In the genomic region with DNA sequence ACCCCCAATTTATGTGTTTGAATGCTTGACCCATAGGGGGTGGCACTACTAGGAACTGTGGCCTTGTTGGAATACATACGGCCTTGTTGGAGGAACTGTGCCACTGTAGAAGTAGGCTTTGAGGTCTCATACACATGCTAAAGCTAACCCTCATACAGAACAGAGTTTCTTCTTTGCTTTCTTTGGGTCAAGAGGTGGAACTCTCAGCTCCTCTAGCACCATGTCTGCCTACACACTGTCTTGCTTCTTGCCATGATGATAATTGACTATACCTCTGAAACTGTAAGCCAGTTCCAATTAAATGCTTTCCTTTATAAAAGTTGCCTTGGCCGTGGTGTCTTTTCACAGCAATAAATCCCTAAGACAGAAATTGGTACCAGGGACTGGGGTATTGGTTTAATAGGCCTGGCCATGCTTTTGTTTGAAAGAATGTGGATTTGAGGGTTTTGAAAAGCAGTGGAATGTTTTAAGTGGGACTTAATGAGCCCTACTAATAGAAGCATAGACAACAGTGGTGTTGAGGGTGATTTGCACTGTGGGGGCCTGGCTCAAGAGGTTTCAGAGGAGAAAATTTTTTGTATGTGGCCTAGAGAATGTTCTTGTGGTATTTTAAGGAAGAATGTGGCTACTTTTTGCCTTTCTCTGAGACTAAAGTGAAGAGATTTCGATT, we compare ENCODE assay signal across 22 mouse cellular contexts.
A peak's percentile ranks its signal among the peaks of the same experiment; 100 is the strongest.
DNase-seq lines count a peak whose midpoint lies in the region; ATAC-seq and TF ChIP-seq lines count a peak whose summit lies in the region.
"Had no signal": no experiment of that assay in that cellular context is flagged by ENCODE, and none has a peak within 500 bp of the region (broad histone marks: within the 10 kb centered on the region; RNA-seq: fewer than 3 reads in every experiment).

No protein-coding gene starts in this region.

- no peak overlapping the region for H3K9ac ChIP-seq in embryonic facial prominence, embryonic 11.5 days (replicated peaks; ENCODE audit: low read length)
- no peak overlapping the region for H3K9ac ChIP-seq in midbrain, embryonic 12.5 days (replicated peaks)
- no peak overlapping the region for H3K9ac ChIP-seq in midbrain, embryonic 16.5 days (ENCODE audit: low read depth, low read length)
- H3K9ac ChIP-seq in forebrain, embryonic 12.5 days: no peak overlapping the region
- H3K9ac ChIP-seq in stomach, postnatal 0 days (ENCODE audit: low read length): no peak overlapping the region
- H3K9ac ChIP-seq: embryonic facial prominence, embryonic 15.5 days; neural tube, embryonic 13.5 days had no signal

- H3K36me3 ChIP-seq in embryonic facial prominence, embryonic 11.5 days (replicated peaks; ENCODE audit: control insufficient read depth, insufficient read depth, low read depth, low read length): no peaks in the 10 kb centered on the region
- H3K36me3 ChIP-seq in embryonic facial prominence, embryonic 10.5 days (replicated peaks): no peaks in the 10 kb centered on the region
- no peaks in the 10 kb centered on the region for H3K36me3 ChIP-seq in midbrain, embryonic 12.5 days
- no peaks in the 10 kb centered on the region for H3K36me3 ChIP-seq in midbrain, embryonic 16.5 days (ENCODE audit: control insufficient read depth, insufficient read depth, low read length)
- H3K36me3 ChIP-seq in forebrain, embryonic 12.5 days (replicated peaks): no peaks in the 10 kb centered on the region
- no peaks in the 10 kb centered on the region for H3K36me3 ChIP-seq in stomach, postnatal 0 days (ENCODE audit: control insufficient read depth, insufficient read depth, low read length)
- H3K36me3 ChIP-seq: embryonic facial prominence, embryonic 15.5 days; neural tube, embryonic 13.5 days had no signal

- no peak for TF ChIP-seq CTCF in stomach, postnatal 0 days (IDR thresholded peaks at IDR 0.05; ENCODE audit: low read depth)

- no peak for TF ChIP-seq EP300 in stomach, postnatal 0 days (optimal IDR thresholded peaks at IDR 0.05)

- H3K4me2 ChIP-seq in embryonic facial prominence, embryonic 11.5 days (ENCODE audit: low read depth, low read length): no peak overlapping the region
- H3K4me2 ChIP-seq in midbrain, embryonic 12.5 days (replicated peaks): no peak overlapping the region
- H3K4me2 ChIP-seq in midbrain, embryonic 16.5 days (ENCODE audit: low read length): no peak overlapping the region
- H3K4me2 ChIP-seq in forebrain, embryonic 12.5 days: no peak overlapping the region
- no peak overlapping the region for H3K4me2 ChIP-seq in stomach, postnatal 0 days (replicated peaks; ENCODE audit: low read depth)
- H3K4me2 ChIP-seq: embryonic facial prominence, embryonic 15.5 days; heart, embryonic 11.5 days; liver, embryonic 11.5 days; neural tube, embryonic 13.5 days had no signal

- no peak for ATAC-seq in embryonic facial prominence, embryonic 11.5 days (replicated peaks; ENCODE audit: insufficient number of reproducible peaks, low FRiP score, low TSS enrichment, low read depth)
- ATAC-seq in midbrain, embryonic 12.5 days (ENCODE audit: low FRiP score, low read depth): 0 out of 2 replicates have a peak, but pooled peaks have one; percentile 19
- ATAC-seq in midbrain, embryonic 16.5 days: no peak
- ATAC-seq in forebrain, embryonic 12.5 days (ENCODE audit: low FRiP score): peak; percentile 79; the same call in 1 of the 2 replicates
- ATAC-seq in stomach, postnatal 0 days (ENCODE audit: low FRiP score, low TSS enrichment): no peak
- ATAC-seq: CD4-positive, CD25-positive, alpha-beta regulatory T cell, adult 4 months; inflammation-experienced regulatory T-cells, adult 6 months had no signal

- H3K9me3 ChIP-seq in embryonic facial prominence, embryonic 11.5 days (replicated peaks; ENCODE audit: control insufficient read depth, low read length): no peaks in the 10 kb centered on the region
- H3K9me3 ChIP-seq in embryonic facial prominence, embryonic 10.5 days: peaks cover 8% of the 10 kb centered on the region; the same call in 1 of the 2 replicates
- H3K9me3 ChIP-seq in midbrain, embryonic 12.5 days: 0 out of 2 replicates have a peak, but pooled peaks cover 8% of the 10 kb centered on the region
- no peaks in the 10 kb centered on the region for H3K9me3 ChIP-seq in midbrain, embryonic 16.5 days (replicated peaks; ENCODE audit: control insufficient read depth, low read length, poor library complexity, severe bottlenecking)
- H3K9me3 ChIP-seq in forebrain, embryonic 12.5 days: 0 out of 2 replicates have a peak, but pooled peaks cover 8% of the 10 kb centered on the region
- no peaks in the 10 kb centered on the region for H3K9me3 ChIP-seq in stomach, postnatal 0 days (ENCODE audit: control insufficient read depth, low read length)
- H3K9me3 ChIP-seq: embryonic facial prominence, embryonic 15.5 days had no signal

- H3K27me3 ChIP-seq in embryonic facial prominence, embryonic 11.5 days (ENCODE audit: control insufficient read depth, insufficient read depth, low read length): no peaks in the 10 kb centered on the region
- H3K27me3 ChIP-seq in embryonic facial prominence, embryonic 10.5 days (replicated peaks; ENCODE audit: low read depth, poor library complexity, severe bottlenecking): no peaks in the 10 kb centered on the region
- H3K27me3 ChIP-seq in midbrain, embryonic 12.5 days: no peaks in the 10 kb centered on the region
- no peaks in the 10 kb centered on the region for H3K27me3 ChIP-seq in midbrain, embryonic 16.5 days (ENCODE audit: control insufficient read depth, insufficient read depth, low read depth, low read length)
- no peaks in the 10 kb centered on the region for H3K27me3 ChIP-seq in forebrain, embryonic 12.5 days
- H3K27me3 ChIP-seq in stomach, postnatal 0 days (ENCODE audit: control insufficient read depth, insufficient read depth, low read length): no peaks in the 10 kb centered on the region
- H3K27me3 ChIP-seq: embryonic facial prominence, embryonic 15.5 days; neural tube, embryonic 13.5 days had no signal

- H3K4me1 ChIP-seq in embryonic facial prominence, embryonic 11.5 days (ENCODE audit: control insufficient read depth, insufficient read depth, low read length): no peaks in the 10 kb centered on the region
- no peaks in the 10 kb centered on the region for H3K4me1 ChIP-seq in embryonic facial prominence, embryonic 10.5 days
- H3K4me1 ChIP-seq in midbrain, embryonic 12.5 days: no peaks in the 10 kb centered on the region
- H3K4me1 ChIP-seq in midbrain, embryonic 16.5 days (ENCODE audit: control insufficient read depth, insufficient read depth, low read length): no peaks in the 10 kb centered on the region
- no peaks in the 10 kb centered on the region for H3K4me1 ChIP-seq in forebrain, embryonic 12.5 days
- no peaks in the 10 kb centered on the region for H3K4me1 ChIP-seq in stomach, postnatal 0 days (replicated peaks; ENCODE audit: control insufficient read depth, insufficient read depth)
- H3K4me1 ChIP-seq: embryonic facial prominence, embryonic 15.5 days; neural tube, embryonic 13.5 days had no signal

- 70% methylated on average over 3 of the region's 3 CpGs for WGBS in embryonic facial prominence, embryonic 11.5 days
- 71% methylated on average over 3 of the region's 3 CpGs for WGBS in embryonic facial prominence, embryonic 10.5 days
- WGBS in midbrain, embryonic 12.5 days: 49% methylated on average over 3 of the region's 3 CpGs
- WGBS in midbrain, embryonic 16.5 days: 43% methylated on average over 3 of the region's 3 CpGs
- 15% methylated on average over 3 of the region's 3 CpGs for WGBS in forebrain, embryonic 12.5 days
- WGBS in stomach, postnatal 0 days: 82% methylated on average over 3 of the region's 3 CpGs

- no peak overlapping the region for H3K4me3 ChIP-seq in embryonic facial prominence, embryonic 11.5 days (ENCODE audit: low read depth, low read length)
- H3K4me3 ChIP-seq in embryonic facial prominence, embryonic 10.5 days: no peak overlapping the region
- no peak overlapping the region for H3K4me3 ChIP-seq in midbrain, embryonic 12.5 days
- H3K4me3 ChIP-seq in midbrain, embryonic 16.5 days (ENCODE audit: low read depth, low read length): no peak overlapping the region
- H3K4me3 ChIP-seq in forebrain, embryonic 12.5 days (replicated peaks): no peak overlapping the region
- no peak overlapping the region for H3K4me3 ChIP-seq in stomach, postnatal 0 days (ENCODE audit: low read depth, low read length)
- H3K4me3 ChIP-seq: embryonic facial prominence, embryonic 15.5 days; gastrocnemius, adult 2 months; neural tube, embryonic 13.5 days had no signal

- DNase-seq in embryonic facial prominence, embryonic 11.5 days (ENCODE audit: low spot score): peak; percentile 22
- DNase-seq in embryonic facial prominence, embryonic 10.5 days (ENCODE audit: low spot score): no peak
- peak; percentile 45 for DNase-seq in retina, embryonic 14.5 days (ENCODE audit: low spot score)
- no peak for DNase-seq in frontal cortex, postnatal 36 days (ENCODE audit: low spot score in 2 of 2)
- no peak for DNase-seq in stomach, postnatal 0 days (ENCODE audit: low spot score)
- DNase-seq: adrenal gland, postnatal 36 days; cerebellum, adult 18-20 months; cerebellum, postnatal 36 days; gastrocnemius, adult 2 months; heart, postnatal 10 days; kidney, adult 8-10 months; kidney, postnatal 36 days; lung, adult 18-20 months had no signal

- no peak overlapping the region for H3K27ac ChIP-seq in embryonic facial prominence, embryonic 11.5 days (replicated peaks; ENCODE audit: low read depth, low read length)
- H3K27ac ChIP-seq in embryonic facial prominence, embryonic 10.5 days (replicated peaks): no peak overlapping the region
- no peak overlapping the region for H3K27ac ChIP-seq in midbrain, embryonic 12.5 days (replicated peaks)
- H3K27ac ChIP-seq in midbrain, embryonic 16.5 days (ENCODE audit: low read length): no peak overlapping the region
- no peak overlapping the region for H3K27ac ChIP-seq in forebrain, embryonic 12.5 days
- no peak overlapping the region for H3K27ac ChIP-seq in stomach, postnatal 0 days (replicated peaks)
- H3K27ac ChIP-seq: embryonic facial prominence, embryonic 15.5 days; gastrocnemius, adult 2 months; neural tube, embryonic 13.5 days had no signal

Comparison
In these comparisons a context has a peak if more than half of its experiments do, and no peak if none do; other contexts are left out.
1. ATAC-seq: peak in midbrain, embryonic 12.5 days (single experiment) and forebrain, embryonic 12.5 days (single experiment); none in embryonic facial prominence, embryonic 11.5 days (single experiment), midbrain, embryonic 16.5 days (single experiment) and stomach, postnatal 0 days (single experiment).
2. DNase-seq: peak in embryonic facial prominence, embryonic 11.5 days (single experiment) and retina, embryonic 14.5 days (single experiment); none in embryonic facial prominence, embryonic 10.5 days (single experiment), frontal cortex, postnatal 36 days (0 of 2) and stomach, postnatal 0 days (single experiment).